Mouse (Mus musculus): ENCODE measurements at regions not wholly inside any gene's neighbourhood (a gene's known extent, or its start where the extent isn't known, plus 50 kb on each side); places are given as distances from the start of the nearest gene placed in this dataset.
"Not testable (repeated sequence)": the region's sequence is repeated elsewhere in the genome, so short reads cannot be mapped to it uniquely, and the experiment has no call there.

- no peak for DNase-seq
Observed at GRCm38 (mm10) chr17:85881636-85882170, 193.6 kb upstream of the Six2 start.

GRCm38 (mm10) chr17:85881046-85881445 lies 193.0 kb upstream of the Six2 start:
- no peak for DNase-seq

- DNase-seq, result peak; percentile 28
Observed at GRCm38 (mm10) chr17:85877426-85877825, 189.4 kb upstream of the Six2 start.

GRCm38 (mm10) chr17:85876853-85877252 lies 188.8 kb upstream of the Six2 start:
- peak; percentile 49 for DNase-seq

- DNase-seq, result no peak
Observed at GRCm38 (mm10) chr17:85873853-85874586, 185.9 kb upstream of the Six2 start.

- no peak for DNase-seq
Observed at GRCm38 (mm10) chr17:85872903-85873413, 184.9 kb upstream of the Six2 start.

GRCm38 (mm10) chr17:85870406-85870805 lies 182.3 kb upstream of the Six2 start:
- no peak for DNase-seq

GRCm38 (mm10) chr17:85869179-85869578 lies 181.1 kb upstream of the Six2 start:
- no peak for DNase-seq

GRCm38 (mm10) chr17:85867945-85868616 lies 180.0 kb upstream of the Six2 start:
- DNase-seq, result peak; percentile 32

- DNase-seq, result no peak
Observed at GRCm38 (mm10) chr17:85866581-85866980, 178.5 kb upstream of the Six2 start.

GRCm38 (mm10) chr17:85865940-85866339 lies 177.9 kb upstream of the Six2 start:
- no peak for DNase-seq

GRCm38 (mm10) chr17:85861328-85861727 lies 173.3 kb upstream of the Six2 start:
- DNase-seq, result no peak

- no peak for DNase-seq
Observed at GRCm38 (mm10) chr17:85860797-85861196, 172.7 kb upstream of the Six2 start.

- no peak for DNase-seq
Observed at GRCm38 (mm10) chr17:85859926-85860707, 172.0 kb upstream of the Six2 start.

GRCm38 (mm10) chr17:85858516-85858915 lies 170.4 kb upstream of the Six2 start:
- no peak for DNase-seq

- DNase-seq, result peak; percentile 20
Observed at GRCm38 (mm10) chr17:85857705-85858472, 169.8 kb upstream of the Six2 start.

- not testable (repeated sequence) for DNase-seq
Observed at GRCm38 (mm10) chr17:85856894-85857293, 168.8 kb upstream of the Six2 start.

- peak; percentile 38 for DNase-seq
Observed at GRCm38 (mm10) chr17:85853156-85853555, 165.1 kb upstream of the Six2 start.

- DNase-seq, result no peak
Observed at GRCm38 (mm10) chr17:85848526-85848925, 160.5 kb upstream of the Six2 start.

- DNase-seq, result no peak
Observed at GRCm38 (mm10) chr17:85847756-85848155, 159.7 kb upstream of the Six2 start.

GRCm38 (mm10) chr17:85845059-85845458 lies 157.0 kb upstream of the Six2 start:
- no peak for DNase-seq

GRCm38 (mm10) chr17:85844486-85844885 lies 156.4 kb upstream of the Six2 start:
- no peak for DNase-seq
